Mouse (Mus musculus) neural tube, embryonic 15.5 days (tissue): Measurements from ENCODE around the gene Capn7. TPM values are rescaled to one million over a fixed set of nuclear protein-coding genes. Genes with fewer than 3 reads are reported as not detected.

Source experiments
- ATAC-seq: fragments of 200-750 bp; cut with Nextera tagmentation; 2 replicates; pipeline ENCODE4 v1.8.0; 2017; ENCODE audit warnings: mild to moderate bottlenecking, moderate TSS enrichment, moderate library complexity; ENCODE audit not compliant: low FRiP score
- H3K27ac ChIP-seq: fragments of 300-500 bp; sonication (generic); replicated peaks from 2 replicates; pipeline ENCODE4 v1.5.1; 2015; ENCODE audit warnings: mild to moderate bottlenecking, inconsistent platforms
- H3K27me3 ChIP-seq: fragments of 300-500 bp; sonication (generic); replicated peaks from 2 replicates; pipeline ENCODE4 v1.6.1; 2015; ENCODE audit warnings: inconsistent platforms
- H3K36me3 ChIP-seq: fragments of 300-500 bp; sonication (generic); 2 replicates; pipeline ENCODE4 v1.6.1; 2015; ENCODE audit warnings: inconsistent platforms
- H3K4me1 ChIP-seq: fragments of 300-500 bp; sonication (generic); 2 replicates; pipeline ENCODE4 v1.6.1; 2015; ENCODE audit warnings: inconsistent platforms
- H3K4me2 ChIP-seq: fragments of 300-500 bp; sonication (generic); 2 replicates; pipeline ENCODE4 v1.6.1; 2015; ENCODE audit warnings: inconsistent platforms, mild to moderate bottlenecking, moderate library complexity
- H3K4me3 ChIP-seq: fragments of 300-500 bp; sonication (generic); replicated peaks from 2 replicates; pipeline ENCODE4 v1.5.1; 2015; ENCODE audit warnings: mild to moderate bottlenecking, inconsistent platforms
- H3K9ac ChIP-seq: fragments of 300-500 bp; sonication (generic); replicated peaks from 2 replicates; pipeline ENCODE4 v1.6.1; 2015; ENCODE audit warnings: mild to moderate bottlenecking, inconsistent platforms
- H3K9me3 ChIP-seq: fragments of 300-500 bp; sonication (generic); replicated peaks from 2 replicates; pipeline ENCODE4 v1.6.1; 2016; ENCODE audit warnings: inconsistent platforms
- WGBS: fragments of 180-500 bp; shearing (Covaris S2); methylation state at CpG from one replicate; pipeline ENCODE4 v1.1.7; 2015; ENCODE audit warnings: mixed read lengths; 5-methylcytosine and 5-hydroxymethylcytosine counted together
- polyA plus RNA-seq: library from polyadenylated mRNA; unstranded; fragments of >200 nt; fragmentation: Nextera tagmentation; extraction: Ambion mirVana; gene quantifications from 2 replicates; pipeline ENCODE4 v1.2.1, GENCODE M21; 2015

Capn7 gene
- polyA plus RNA-seq, 1 experiment from 2014 or later, result 77.2 TPM

- no peaks in the 10 kb centered on the region for H3K36me3 ChIP-seq
- H3K4me2 ChIP-seq, result no peak overlapping the region
- H3K4me3 ChIP-seq, result no peak overlapping the region
- peaks cover 63% of the 10 kb centered on the region for H3K4me1 ChIP-seq
- 68% methylated on average over 16 of the region's 16 CpGs for WGBS
- H3K9me3 ChIP-seq, result no peaks in the 10 kb centered on the region
- H3K9ac ChIP-seq, result no peak overlapping the region
- no peak for ATAC-seq
- no peak overlapping the region for H3K27ac ChIP-seq
- H3K27me3 ChIP-seq, result no peaks in the 10 kb centered on the region
Measured at GRCm38 (mm10) chr14:31416835-31417549, 80.6 kb downstream of the Capn7 start.

GRCm38 (mm10) chr14:31419279-31419678 lies 82.8 kb downstream of the Capn7 start:
- H3K9me3 ChIP-seq, result no peaks in the 10 kb centered on the region
- H3K4me3 ChIP-seq, result no peak overlapping the region
- no peaks in the 10 kb centered on the region for H3K36me3 ChIP-seq
- H3K4me1 ChIP-seq, result peaks cover 70% of the 10 kb centered on the region
- no peaks in the 10 kb centered on the region for H3K27me3 ChIP-seq
- no peak for ATAC-seq
- no peak overlapping the region for H3K4me2 ChIP-seq
- no peak overlapping the region for H3K9ac ChIP-seq
- 36% methylated on average over 4 of the region's 4 CpGs for WGBS
- no peak overlapping the region for H3K27ac ChIP-seq

GRCm38 (mm10) chr14:31420135-31420534 lies 83.7 kb downstream of the Capn7 start:
- H3K36me3 ChIP-seq, result no peaks in the 10 kb centered on the region
- ATAC-seq, result no peak
- H3K4me3 ChIP-seq, result no peak overlapping the region
- no peaks in the 10 kb centered on the region for H3K9me3 ChIP-seq
- no peaks in the 10 kb centered on the region for H3K27me3 ChIP-seq
- H3K4me2 ChIP-seq, result no peak overlapping the region
- 93% methylated on average over 8 of the region's 8 CpGs for WGBS
- no peak overlapping the region for H3K27ac ChIP-seq
- peaks cover 61% of the 10 kb centered on the region for H3K4me1 ChIP-seq
- H3K9ac ChIP-seq, result no peak overlapping the region

GRCm38 (mm10) chr14:31420562-31420961 lies 84.1 kb downstream of the Capn7 start:
- Histone ChIP-seq H3K36me3 (peaks cover 1% of the 10 kb centered on the region; the same call in 1 of the 2 replicates), H3K9me3 (no peaks in the 10 kb centered on the region), H3K27me3 (no peaks in the 10 kb centered on the region), H3K4me2 (no peak overlapping the region), H3K9ac (no peak overlapping the region), H3K4me3 (no peak overlapping the region), H3K27ac (no peak overlapping the region), H3K4me1 (peaks cover 60% of the 10 kb centered on the region)
- 66% methylated on average over 7 of the region's 7 CpGs for WGBS
- no peak for ATAC-seq

- Histone ChIP-seq H3K4me3 (no peak overlapping the region), H3K9me3 (no peaks in the 10 kb centered on the region), H3K27ac (no peak overlapping the region), H3K4me2 (no peak overlapping the region), H3K27me3 (no peaks in the 10 kb centered on the region), H3K36me3 (peaks cover 6% of the 10 kb centered on the region; the same call in 1 of the 2 replicates), H3K9ac (no peak overlapping the region), H3K4me1 (peaks cover 59% of the 10 kb centered on the region)
- WGBS, result 17% methylated on average over 7 of the region's 7 CpGs
- no peak for ATAC-seq
Measured at GRCm38 (mm10) chr14:31420985-31421384, 84.5 kb downstream of the Capn7 start.

Other genes with a start within 250 kb of the Capn7 start
- 71.6 and 73.4 TPM in 2 replicates for gene Smim4, start 207.7 kb upstream of the Capn7 start, polyA plus RNA-seq
- gene Nt5dc2, start 205.6 kb upstream of the Capn7 start, polyA plus RNA-seq, result 226 and 228 TPM in 2 replicates
- gene Stab1, start 168.0 kb upstream of the Capn7 start, polyA plus RNA-seq, result 16.9 and 18.1 TPM in 2 replicates
- gene Tnnc1, start 128.3 kb upstream of the Capn7 start, polyA plus RNA-seq, result 24.5 and 36.3 TPM in 2 replicates
- 309 and 327 TPM in 2 replicates for gene Nisch, start 119.7 kb upstream of the Capn7 start, polyA plus RNA-seq
- gene Sema3g, start 118.8 kb upstream of the Capn7 start, polyA plus RNA-seq, result 0.47 and 0.69 TPM in 2 replicates
- gene Phf7, start 85.3 kb upstream of the Capn7 start, polyA plus RNA-seq, result 10.4 and 10.9 TPM in 2 replicates
- gene Bap1, start 85.2 kb upstream of the Capn7 start, polyA plus RNA-seq, result 93.3 and 96.1 TPM in 2 replicates
- 3.0 and 3.3 TPM in 2 replicates for gene Dnah1, start 12.7 kb upstream of the Capn7 start, polyA plus RNA-seq
- 131 and 150 TPM in 2 replicates for gene Sh3bp5, start 99.4 kb downstream of the Capn7 start, polyA plus RNA-seq
- gene Eaf1, start 157.8 kb downstream of the Capn7 start, polyA plus RNA-seq, result 7.4 and 12.9 TPM in 2 replicates
- gene Mettl6, start 158.4 kb downstream of the Capn7 start, polyA plus RNA-seq, result 40.3 and 47.4 TPM in 2 replicates